Mouse (Mus musculus) MEL (cell line): Measurements from ENCODE around the gene Zfp683. TPM values are rescaled to one million over a fixed set of nuclear protein-coding genes. Genes with fewer than 3 reads are reported as not detected.

ENCODE experiments used
- DNase-seq: peaks from one replicate; pipeline ENCODE4 v3.0.0; 2011; ENCODE audit warnings: low read depth, low spot score
- H3K27ac ChIP-seq: 2 replicates; pipeline ENCODE4 v1.5.1; 2012; ENCODE audit warnings: low read depth, mild to moderate bottlenecking, control low read depth, low read length, moderate library complexity; ENCODE audit not compliant: control insufficient read depth
- H3K27me3 ChIP-seq, 2 experiments: fragments of 150-350 bp in 1 of 2; sonication (generic) in 1 of 2; 2 replicates each; pipeline ENCODE4 v1.6.1; 2012; ENCODE audit warnings: low read length in 2 of 2, mild to moderate bottlenecking in 2 of 2, improper control_type of control experiment in 1 of 2, moderate library complexity in 1 of 2; ENCODE audit not compliant: insufficient read depth in 2 of 2, control insufficient read depth in 1 of 2
- H3K36me3 ChIP-seq, 2 experiments: 2 replicates each; pipeline ENCODE4 v1.6.1; 2012 to 2014; ENCODE audit warnings: low read length in 2 of 2, improper control_type of control experiment in 1 of 2, inconsistent platforms in 1 of 2, mild to moderate bottlenecking in 1 of 2; ENCODE audit not compliant: insufficient read depth in 2 of 2, control insufficient read depth in 1 of 2
- H3K4me1 ChIP-seq, 2 experiments: fragments of 150-350 bp in 1 of 2; sonication (generic) in 1 of 2; 2 replicates each; pipeline ENCODE4 v1.6.1; 2012; ENCODE audit warnings: low read length in 2 of 2, improper control_type of control experiment in 1 of 2, mild to moderate bottlenecking in 1 of 2; ENCODE audit not compliant: insufficient read depth in 2 of 2, control insufficient read depth in 1 of 2
- H3K4me3 ChIP-seq, 2 experiments: fragments of 150-350 bp in 1 of 2; sonication (generic) in 1 of 2; 2 replicates each; pipeline ENCODE4 v1.5.1; 2012; ENCODE audit warnings: low read depth in 2 of 2, low read length in 2 of 2, mild to moderate bottlenecking in 2 of 2, moderate library complexity in 2 of 2, control low read depth in 1 of 2, improper control_type of control experiment in 1 of 2; ENCODE audit not compliant: control insufficient read depth in 1 of 2, insufficient read depth in 1 of 2
- H3K79me2 ChIP-seq: 2 replicates; pipeline ENCODE4 v1.6.1; 2012; ENCODE audit warnings: mild to moderate bottlenecking, low read length, moderate library complexity; ENCODE audit not compliant: control insufficient read depth, poor library complexity, insufficient read depth
- H3K9ac ChIP-seq: 2 replicates; pipeline ENCODE4 v1.6.1; 2012; ENCODE audit warnings: low read depth, mild to moderate bottlenecking, control low read depth, low read length, moderate library complexity; ENCODE audit not compliant: control insufficient read depth, poor library complexity, severe bottlenecking
- H3K9me3 ChIP-seq: fragments of 150-350 bp; sonication (generic); replicated peaks from 2 replicates; pipeline ENCODE4 v1.6.1; 2012; ENCODE audit warnings: mild to moderate bottlenecking, low read length, improper control_type of control experiment, moderate library complexity; ENCODE audit not compliant: insufficient read depth
- BHLHE40 ChIP-seq: IDR thresholded peaks from 2 replicates; pipeline ENCODE4 v1.6.1; 2012; ENCODE audit warnings: low read depth, mild to moderate bottlenecking, inconsistent platforms, low read length, improper control_type of control experiment, borderline replicate concordance
- CHD1 ChIP-seq: IDR thresholded peaks from 2 replicates; pipeline ENCODE4 v1.6.1; 2012; ENCODE audit warnings: low read depth, mild to moderate bottlenecking, inconsistent platforms, low read length, improper control_type of control experiment
- CHD2 ChIP-seq: IDR thresholded peaks from 2 replicates; pipeline ENCODE4 v1.6.1; 2011; ENCODE audit warnings: low read length, improper control_type of control experiment
- ELF1 ChIP-seq: IDR thresholded peaks from 2 replicates; pipeline ENCODE4 v1.6.1; 2014; ENCODE audit warnings: low read depth, mild to moderate bottlenecking, inconsistent platforms, low read length, improper control_type of control experiment, moderate library complexity
- ETS1 ChIP-seq: IDR thresholded peaks from 2 replicates; pipeline ENCODE4 v1.6.1; 2012; ENCODE audit warnings: low read depth, mild to moderate bottlenecking, inconsistent platforms, low read length, improper control_type of control experiment, moderate library complexity
- GABPA ChIP-seq: IDR thresholded peaks from 2 replicates; pipeline ENCODE4 v1.6.1; 2012; ENCODE audit warnings: low read depth, mild to moderate bottlenecking, inconsistent platforms, low read length, improper control_type of control experiment, moderate library complexity
- KAT2A ChIP-seq: conservative IDR thresholded peaks from 2 replicates; pipeline ENCODE4 v1.6.1; 2012; ENCODE audit warnings: low read depth, low read length, improper control_type of control experiment, inconsistent platforms
- MAFK ChIP-seq: IDR thresholded peaks from 2 replicates; pipeline ENCODE4 v1.6.1; 2011; ENCODE audit warnings: low read depth, mild to moderate bottlenecking, low read length, improper control_type of control experiment, borderline replicate concordance
- NRF1 ChIP-seq: IDR thresholded peaks from 2 replicates; pipeline ENCODE4 v1.6.1; 2014; ENCODE audit warnings: low read depth, mild to moderate bottlenecking, inconsistent platforms, low read length, improper control_type of control experiment, moderate library complexity; ENCODE audit not compliant: poor library complexity, insufficient read depth, severe bottlenecking
- POLR2A ChIP-seq, 2 experiments: IDR thresholded peaks; 2 replicates each; pipeline ENCODE4 v1.6.1; 2011 to 2012; ENCODE audit warnings: low read length in 2 of 2, mild to moderate bottlenecking in 2 of 2, control low read depth in 1 of 2, improper control_type of control experiment in 1 of 2, low read depth in 1 of 2, moderate library complexity in 1 of 2; ENCODE audit not compliant: control insufficient read depth in 1 of 2, insufficient read depth in 1 of 2, poor library complexity in 1 of 2
- POLR2AphosphoS2 ChIP-seq: IDR thresholded peaks from 2 replicates; pipeline ENCODE4 v1.6.1; 2011; ENCODE audit warnings: low read length, improper control_type of control experiment
- SMC3 ChIP-seq: IDR thresholded peaks from 2 replicates; pipeline ENCODE4 v1.6.1; 2011; ENCODE audit warnings: low read depth, low read length, improper control_type of control experiment
- TBP ChIP-seq: IDR thresholded peaks from 2 replicates; pipeline ENCODE4 v1.8.0; 2011; ENCODE audit warnings: low read depth, low read length, improper control_type of control experiment
- TCF12 ChIP-seq: IDR thresholded peaks from 2 replicates; pipeline ENCODE4 v1.6.1; 2014; ENCODE audit warnings: low read depth, mild to moderate bottlenecking, inconsistent platforms, low read length, improper control_type of control experiment, moderate library complexity
- UBTF ChIP-seq: IDR thresholded peaks from 2 replicates; pipeline ENCODE4 v1.6.1; 2012; ENCODE audit warnings: low read depth, mild to moderate bottlenecking, inconsistent platforms, low read length, improper control_type of control experiment, moderate library complexity, borderline replicate concordance; ENCODE audit not compliant: insufficient read depth
- USF2 ChIP-seq, 2 experiments: IDR thresholded peaks; 2 replicates each; pipeline ENCODE4 v1.6.1; 2011 to 2012; ENCODE audit warnings: improper control_type of control experiment in 2 of 2, low read length in 2 of 2, borderline replicate concordance in 1 of 2, inconsistent platforms in 1 of 2, low read depth in 1 of 2, mild to moderate bottlenecking in 1 of 2; ENCODE audit not compliant: insufficient read depth in 1 of 2
- ZKSCAN1 ChIP-seq: IDR thresholded peaks from 2 replicates; pipeline ENCODE4 v1.6.1; 2012; ENCODE audit warnings: low read depth, mild to moderate bottlenecking, inconsistent platforms, low read length, improper control_type of control experiment, moderate library complexity
- ZMIZ1 ChIP-seq: IDR thresholded peaks from 2 replicates; pipeline ENCODE4 v1.6.1; 2012; ENCODE audit warnings: low read depth, mild to moderate bottlenecking, inconsistent platforms, low read length, improper control_type of control experiment, moderate library complexity
- ZNF384 ChIP-seq: IDR thresholded peaks from 2 replicates; pipeline ENCODE4 v1.6.1; 2012; ENCODE audit warnings: low read depth, mild to moderate bottlenecking, inconsistent platforms, low read length, improper control_type of control experiment
- polyA plus RNA-seq, 2 experiments: library from polyadenylated mRNA; stranded (reverse) in 1 of 2; unstranded in 1 of 2; fragments of >175 nt in 1 of 2; fragments of >200 nt in 1 of 2; gene quantifications; 2 replicates each; pipeline versions ENCODE4 v1.2.1 to v1.2.4; 2012; ENCODE audit warnings: low replicate concordance in 2 of 2, low read depth in 1 of 2; ENCODE audit not compliant: insufficient read length in 2 of 2, insufficient read depth in 1 of 2, missing spikeins in 1 of 2
- total RNA-seq: library from RNA; depleted of rRNA; stranded (reverse); fragments of 300-350 nt; gene quantifications from 2 replicates; pipeline ENCODE4 v1.2.3, GENCODE M21; 2012

Gene Zfp683
- total and polyA plus RNA-seq, 3 experiments = not detected

GRCm38 (mm10) chr4:134065431-134066004 is 11.9 kb downstream of the Zfp683 start:
- H3K4me1 ChIP-seq = peaks cover 3 to 18% of the 10 kb centered on the region in 2 experiments
- H3K4me3 ChIP-seq = no peak overlapping the region
- no peaks in the 10 kb centered on the region for H3K9me3 ChIP-seq
- H3K36me3 ChIP-seq = peaks cover 0 to 3% of the 10 kb centered on the region in 2 experiments; a peak in 2 of 4 replicates
- no peak overlapping the region for H3K27ac ChIP-seq
- H3K27me3 ChIP-seq = no peaks in the 10 kb centered on the region
- no peak for TF ChIP-seq ETS1
- TF ChIP-seq KAT2A = no peak
- TF ChIP-seq USF2 (IDR thresholded peaks at IDR 0.05; ENCODE audit: borderline replicate concordance in 1 of 2, insufficient read depth in 1 of 2, low read depth in 1 of 2, low read length in 2 of 2) = no peak
- TF ChIP-seq CHD2 = no peak
- TF ChIP-seq BHLHE40 = no peak
- TF ChIP-seq TCF12 = no peak
- TF ChIP-seq UBTF = no peak
- no peak for TF ChIP-seq GABPA
- TF ChIP-seq MAFK = no peak
- no peaks in the 10 kb centered on the region for H3K79me2 ChIP-seq
- DNase-seq = no peak
- no peak overlapping the region for H3K9ac ChIP-seq

GRCm38 (mm10) chr4:134067383-134067782 is 13.7 kb downstream of the Zfp683 start:
- Histone ChIP-seq H3K27me3 (peaks cover 0 to 1% of the 10 kb centered on the region in 2 experiments; a peak in 2 of 4 replicates), H3K36me3 (peaks cover 0 to 2% of the 10 kb centered on the region in 2 experiments; a peak in 2 of 4 replicates), H3K9ac (no peak overlapping the region)

More at GRCm38 (mm10) chr4:134067383-134067782, 13.7 kb downstream of the Zfp683 start:
- no peak overlapping the region for H3K4me3 ChIP-seq
- DNase-seq = no peak
- TF ChIP-seq POLR2A (IDR thresholded peaks at IDR 0.05; ENCODE audit: control insufficient read depth in 1 of 2, insufficient read depth in 1 of 2, low read depth in 1 of 2, low read length in 2 of 2, poor library complexity in 1 of 2) (no peak), USF2 (IDR thresholded peaks at IDR 0.05; ENCODE audit: borderline replicate concordance in 1 of 2, insufficient read depth in 1 of 2, low read depth in 1 of 2, low read length in 2 of 2) (no peak), NRF1 (no peak), ZKSCAN1 (no peak), ZNF384 (no peak), CHD1 (no peak), SMC3 (no peak), POLR2AphosphoS2 (no peak), ELF1 (no peak), UBTF (no peak), ZMIZ1 (no peak), TBP (no peak)
- H3K4me1 ChIP-seq = peaks cover 3 to 10% of the 10 kb centered on the region in 2 experiments
- H3K27ac ChIP-seq = no peak overlapping the region
- no peaks in the 10 kb centered on the region for H3K9me3 ChIP-seq
- H3K79me2 ChIP-seq = no peaks in the 10 kb centered on the region
